In the genomic region with DNA sequence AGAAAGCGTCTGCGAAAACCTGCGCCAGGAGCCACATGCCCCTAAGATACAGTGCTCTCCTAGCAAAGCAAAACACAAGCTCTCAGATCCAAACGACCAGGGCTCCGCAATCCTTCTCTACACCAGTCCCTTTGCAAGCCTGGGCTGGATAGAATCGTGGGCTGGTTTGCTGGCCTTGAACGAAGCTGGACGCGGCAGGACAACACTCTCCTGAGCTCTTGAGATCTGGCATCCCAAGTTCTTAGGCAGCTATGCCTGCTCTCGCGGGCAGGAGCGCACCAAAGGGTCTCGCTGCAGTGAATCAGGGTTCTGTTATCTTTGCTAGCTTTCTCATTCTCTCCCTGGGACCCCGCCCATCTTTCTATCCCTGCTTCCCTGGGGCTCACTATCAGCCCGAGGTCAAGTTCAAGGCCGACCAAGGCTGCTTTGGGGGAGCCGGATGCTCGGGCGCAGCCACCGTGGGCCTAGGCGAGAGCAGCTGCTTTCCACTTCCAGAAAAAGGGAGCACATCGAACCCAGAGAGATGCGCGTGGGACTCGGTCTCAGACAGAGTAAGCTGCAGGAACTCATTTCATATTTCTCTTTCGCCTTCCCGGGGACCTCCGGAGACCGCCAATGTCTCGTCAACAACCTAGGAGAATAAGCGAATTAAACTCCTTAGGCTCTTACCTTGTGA, we compare ENCODE assay signal across 8 mouse cellular contexts. TPM values are rescaled to one million over a fixed set of nuclear protein-coding genes. Genes with fewer than 3 reads are reported as not detected.
DNase-seq lines count a peak whose midpoint lies in the region; ATAC-seq and TF ChIP-seq lines count a peak whose summit lies in the region.

No protein-coding gene starts in this region.

- no peak for TF ChIP-seq POLR2A in limb, embryonic 14.5 days (IDR thresholded peaks at IDR 0.05; ENCODE audit: borderline replicate concordance, extremely low read depth, insufficient read depth, insufficient read length)

- peak overlapping the region; percentile 62 for H3K27ac ChIP-seq in intestine, embryonic 14.5 days (ENCODE audit: low read depth)
- H3K27ac ChIP-seq in limb, embryonic 14.5 days (replicated peaks; ENCODE audit: low read depth, low read length), result peak overlapping the region; percentile 61
- peak overlapping the region; percentile 71 for H3K27ac ChIP-seq in midbrain, embryonic 14.5 days (replicated peaks; ENCODE audit: low read depth, low read length)

- 0% methylated on average over 31 of the region's 31 CpGs for whole genome bisulfite sequencing in intestine, embryonic 14.5 days
- under 1% methylated on average over 31 of the region's 31 CpGs for WGBS in limb, embryonic 14.5 days
- under 1% methylated on average over 31 of the region's 31 CpGs for WGBS in midbrain, embryonic 14.5 days

- H3K4me3 ChIP-seq in intestine, embryonic 14.5 days (ENCODE audit: low read depth, low read length), result peak overlapping the region; percentile 55
- peak overlapping the region; percentile 60 for H3K4me3 ChIP-seq in limb, embryonic 14.5 days (replicated peaks; ENCODE audit: low read length)
- peak overlapping the region; percentile 81 for H3K4me3 ChIP-seq in midbrain, embryonic 14.5 days (replicated peaks; ENCODE audit: low read depth, low read length)

- DNase-seq in kidney, adult 11 months, result peak; percentile 45
- no peak for DNase-seq in kidney, adult 9 months
- DNase-seq in cerebellum, postnatal 25 days, result peak; percentile 61 to 69
- DNase-seq in gastrocnemius, adult 8-10 months (ENCODE audit: low spot score in 2 of 2), result peak; percentile 3 to 20
- DNase-seq in intestine, embryonic 14.5 days (ENCODE audit: low spot score), result peak; percentile 83
- peak; percentile 18 for DNase-seq in limb, embryonic 14.5 days (ENCODE audit: low spot score)
- peak; percentile 69 for DNase-seq in midbrain, embryonic 14.5 days
- DNase-seq in spleen, postnatal 10 days (ENCODE audit: low spot score in 2 of 2), result peak; percentile 29 to 38

- H3K4me1 ChIP-seq in intestine, embryonic 14.5 days (replicated peaks; ENCODE audit: control insufficient read depth, insufficient read depth, low read length), result peaks cover 11% of the 10 kb centered on the region
- 0 out of 2 replicates have a peak, but pooled peaks cover 10% of the 10 kb centered on the region for H3K4me1 ChIP-seq in limb, embryonic 14.5 days (ENCODE audit: control insufficient read depth, insufficient read depth, low read length)
- peaks cover 11% of the 10 kb centered on the region for H3K4me1 ChIP-seq in midbrain, embryonic 14.5 days (ENCODE audit: control insufficient read depth, insufficient read depth, low read length)

- H3K9me3 ChIP-seq in intestine, embryonic 14.5 days (ENCODE audit: control insufficient read depth, low read length), result no peaks in the 10 kb centered on the region
- H3K9me3 ChIP-seq in limb, embryonic 14.5 days (ENCODE audit: control insufficient read depth, low read length), result no peaks in the 10 kb centered on the region
- no peaks in the 10 kb centered on the region for H3K9me3 ChIP-seq in midbrain, embryonic 14.5 days (ENCODE audit: control insufficient read depth, low read length)

- H3K27me3 ChIP-seq in intestine, embryonic 14.5 days (replicated peaks; ENCODE audit: control insufficient read depth, insufficient read depth, low read length), result no peaks in the 10 kb centered on the region
- H3K27me3 ChIP-seq in limb, embryonic 14.5 days (ENCODE audit: control insufficient read depth, insufficient read depth, low read length), result no peaks in the 10 kb centered on the region
- no peaks in the 10 kb centered on the region for H3K27me3 ChIP-seq in midbrain, embryonic 14.5 days (ENCODE audit: control insufficient read depth, insufficient read depth, low read length)

- ATAC-seq in intestine, embryonic 14.5 days (replicated peaks; ENCODE audit: low FRiP score, low TSS enrichment, low read depth), result peak; percentile 16; the same call in 1 of the 2 replicates
- peak; percentile 4; the same call in 1 of the 2 replicates for ATAC-seq in limb, embryonic 14.5 days (ENCODE audit: low FRiP score, low read depth)
- ATAC-seq in midbrain, embryonic 14.5 days (ENCODE audit: low FRiP score, low TSS enrichment), result peak; percentile 51

- H3K36me3 ChIP-seq in intestine, embryonic 14.5 days (ENCODE audit: control insufficient read depth, insufficient read depth, low read length), result no peaks in the 10 kb centered on the region
- H3K36me3 ChIP-seq in limb, embryonic 14.5 days (ENCODE audit: control insufficient read depth, insufficient read depth, low read length), result no peaks in the 10 kb centered on the region
- no peaks in the 10 kb centered on the region for H3K36me3 ChIP-seq in midbrain, embryonic 14.5 days (ENCODE audit: control insufficient read depth, insufficient read depth, low read length)

- H3K9ac ChIP-seq in intestine, embryonic 14.5 days (ENCODE audit: low read length), result peak overlapping the region; percentile 56
- H3K9ac ChIP-seq in limb, embryonic 14.5 days (ENCODE audit: low read depth, low read length, severe bottlenecking), result peak overlapping the region; percentile 66
- peak overlapping the region; percentile 72 for H3K9ac ChIP-seq in midbrain, embryonic 14.5 days (replicated peaks; ENCODE audit: low read length)

- H3K4me2 ChIP-seq in intestine, embryonic 14.5 days (ENCODE audit: low read length), result peak overlapping the region; percentile 82
- H3K4me2 ChIP-seq in limb, embryonic 14.5 days (replicated peaks; ENCODE audit: low read depth, low read length, severe bottlenecking), result peak overlapping the region; percentile 63
- peak overlapping the region; percentile 87 for H3K4me2 ChIP-seq in midbrain, embryonic 14.5 days (ENCODE audit: low read length)

RNA-seq across cellular contexts. Expression of a gene that starts 0.5 kb away (rescaled TPM):
- total RNA-seq in gastrocnemius, adult 8-10 months (2022), result 10 to 100 TPM; 11.5 to 21.2 (median 15.5) TPM
- polyA plus RNA-seq in intestine, embryonic 14.5 days (2014; fragmentation: Nextera tagmentation; extraction: Ambion mirVana), result 3.7 and 3.8 TPM in 2 replicates
- polyA plus RNA-seq in limb, embryonic 14.5 days (2012; rRNA removed), result 4.0 and 4.2 TPM in 2 replicates
- 3.4 and 4.7 TPM in 2 replicates for polyA plus RNA-seq in limb, embryonic 14.5 days (2014; fragmentation: Nextera tagmentation; extraction: Ambion mirVana)
- polyA plus RNA-seq in midbrain, embryonic 14.5 days (2014; fragmentation: Nextera tagmentation; extraction: Ambion mirVana), result 6.6 and 6.8 TPM in 2 replicates

RNA-seq across cellular contexts. Expression of a gene that starts 46.1 kb away (rescaled TPM):
- 1 to 10 TPM in 1 of 4 experiments, under 1 TPM in 3; 0.12 to 1.6 (median 0.61) TPM for total RNA-seq in gastrocnemius, adult 8-10 months (2022)
- 2.4 and 2.6 TPM in 2 replicates for polyA plus RNA-seq in intestine, embryonic 14.5 days (2014; fragmentation: Nextera tagmentation; extraction: Ambion mirVana)
- polyA plus RNA-seq in limb, embryonic 14.5 days (2012; rRNA removed), result 1.7 and 3.4 TPM in 2 replicates
- 1.4 and 2.2 TPM in 2 replicates for polyA plus RNA-seq in limb, embryonic 14.5 days (2014; fragmentation: Nextera tagmentation; extraction: Ambion mirVana)
- polyA plus RNA-seq in midbrain, embryonic 14.5 days (2014; fragmentation: Nextera tagmentation; extraction: Ambion mirVana), result 0.89 and 1.5 TPM in 2 replicates
